Mouse (Mus musculus) kidney, adult 2 months (tissue): ENCODE data around the gene Litaf.

Experiments used
- CTCF ChIP-seq: fragments of 200-500 bp; conservative IDR thresholded peaks from 2 replicates; pipeline ENCODE4 v1.5.1; 2011; ENCODE audit warnings: low read depth, mild to moderate bottlenecking, control low read depth, low read length, moderate library complexity, mixed read lengths; ENCODE audit not compliant: insufficient read depth, insufficient read length
- POLR2A ChIP-seq: fragments of 200-500 bp; IDR thresholded peaks from one replicate; pipeline ENCODE4 v1.6.1; 2011; ENCODE audit warnings: low read depth, low read length, control low read depth

DNA sequence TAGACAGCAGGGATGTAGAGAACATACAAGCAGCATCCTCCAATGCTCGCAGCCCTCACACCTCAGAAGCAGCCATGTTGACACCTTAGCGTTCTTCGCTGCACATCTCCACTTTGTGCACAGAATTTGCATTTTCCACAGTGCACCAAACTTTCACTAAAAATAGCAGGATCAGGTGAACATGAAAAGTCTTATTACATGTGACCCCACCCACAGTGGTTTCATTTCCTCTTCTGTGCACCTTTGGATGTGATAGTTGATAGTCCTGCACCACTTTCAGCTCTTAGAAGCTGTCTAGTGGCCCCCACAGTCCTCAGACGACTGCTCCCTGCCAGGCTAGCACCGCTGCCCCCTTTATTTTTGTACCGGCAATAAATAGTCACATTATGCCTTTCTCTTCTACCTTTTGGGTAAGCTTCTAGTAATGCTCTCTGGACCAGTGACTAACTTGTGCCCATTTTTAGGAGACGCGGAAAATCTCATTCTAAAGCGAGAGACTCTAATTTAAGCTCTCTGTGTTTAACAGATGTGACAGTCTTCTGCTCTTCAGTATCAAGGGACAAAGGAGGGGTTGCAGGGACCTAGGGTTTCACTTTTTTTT lies 11.7 kb upstream of the Litaf start:
- TF ChIP-seq CTCF = no peak
- no peak for TF ChIP-seq POLR2A
